Mouse (Mus musculus) embryo, embryonic 9.5 days (tissue): ENCODE results near the gene Col5a1.

ENCODE experiments used
- DNase-seq: peaks from one replicate; pipeline ENCODE4 v3.0.0-alpha.2; 2017; ENCODE audit errors: extremely low spot score

The Col5a1 gene

DNA sequence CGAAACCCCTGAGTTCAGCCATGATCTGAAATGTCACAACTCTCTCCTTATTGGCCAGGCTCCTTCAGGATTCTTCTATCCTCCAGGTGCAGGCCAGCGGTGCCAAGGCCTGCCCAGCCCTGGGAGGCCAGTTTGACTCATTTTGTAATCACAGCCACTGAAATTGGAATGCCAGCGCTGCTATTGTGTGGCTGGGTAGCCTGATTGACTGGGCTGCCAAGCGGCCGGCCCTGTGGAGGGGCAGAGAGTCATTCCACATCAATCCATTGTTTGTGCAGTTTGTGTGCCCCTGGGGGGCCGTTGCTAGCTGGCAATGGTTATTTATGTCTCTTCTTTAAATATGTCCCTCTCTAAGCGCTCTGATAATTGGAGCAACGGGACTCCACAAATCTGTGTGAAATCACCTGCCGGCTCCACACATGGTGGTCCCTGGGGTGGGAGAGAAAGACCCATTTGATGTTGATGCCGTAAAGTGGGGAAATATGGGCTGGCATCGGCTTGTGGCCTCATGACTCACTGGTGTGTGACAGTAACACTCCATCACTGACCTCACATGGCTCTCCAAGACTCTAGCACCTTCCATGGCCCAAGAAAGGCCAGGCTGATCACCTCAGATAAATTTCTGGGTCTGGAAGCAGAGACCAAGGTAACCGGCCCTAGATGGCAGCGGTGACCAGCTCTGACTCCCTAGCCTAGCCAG is 147.9 kb downstream of the Col5a1 start:
- no peak for DNase-seq

GRCm38 (mm10) chr2:28036788-28037187 is 150.6 kb downstream of the Col5a1 start:
- no peak for DNase-seq

DNA sequence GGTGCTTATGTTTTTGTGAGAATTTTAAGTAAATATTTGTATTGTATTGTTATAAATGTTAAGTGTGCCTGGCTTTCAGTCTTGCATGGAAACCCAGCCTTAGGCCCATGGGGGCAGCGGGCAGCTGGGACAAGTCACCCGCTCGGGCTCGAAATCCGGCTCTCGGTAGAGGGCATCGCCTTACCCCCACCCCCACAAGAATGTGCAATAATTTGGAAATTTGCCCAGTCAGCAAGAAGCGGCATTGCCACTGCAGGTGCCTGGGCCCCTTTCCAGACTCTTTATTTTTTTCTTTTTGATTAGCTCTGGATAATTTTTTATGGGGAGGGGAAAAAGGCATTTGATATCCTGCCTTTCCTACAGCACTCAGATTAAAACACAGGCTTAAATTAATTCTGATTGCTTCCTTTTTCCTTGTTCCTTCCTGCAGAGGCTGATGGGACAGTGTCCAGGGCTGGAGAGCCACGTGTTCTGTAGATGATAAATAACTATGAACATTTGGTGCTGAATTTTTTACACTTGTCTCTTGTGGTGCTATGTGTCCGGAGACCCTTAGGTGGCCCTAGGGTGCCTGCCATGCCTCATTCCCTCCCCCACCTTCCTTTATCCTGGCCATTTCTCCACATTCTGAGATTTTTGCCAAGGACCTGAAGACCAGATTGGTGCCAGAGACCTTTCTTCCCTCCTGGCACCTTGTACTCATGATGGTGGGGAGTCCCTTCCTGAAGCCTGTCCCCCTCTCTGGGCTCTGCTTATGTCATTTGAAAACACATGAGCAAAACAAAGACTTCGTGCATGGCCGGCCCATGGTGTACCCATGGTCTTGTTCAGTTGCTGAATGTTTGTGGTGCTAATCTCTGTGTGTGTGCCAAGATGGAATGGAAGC is 151.5 kb downstream of the Col5a1 start:
- DNase-seq = no peak

DNA sequence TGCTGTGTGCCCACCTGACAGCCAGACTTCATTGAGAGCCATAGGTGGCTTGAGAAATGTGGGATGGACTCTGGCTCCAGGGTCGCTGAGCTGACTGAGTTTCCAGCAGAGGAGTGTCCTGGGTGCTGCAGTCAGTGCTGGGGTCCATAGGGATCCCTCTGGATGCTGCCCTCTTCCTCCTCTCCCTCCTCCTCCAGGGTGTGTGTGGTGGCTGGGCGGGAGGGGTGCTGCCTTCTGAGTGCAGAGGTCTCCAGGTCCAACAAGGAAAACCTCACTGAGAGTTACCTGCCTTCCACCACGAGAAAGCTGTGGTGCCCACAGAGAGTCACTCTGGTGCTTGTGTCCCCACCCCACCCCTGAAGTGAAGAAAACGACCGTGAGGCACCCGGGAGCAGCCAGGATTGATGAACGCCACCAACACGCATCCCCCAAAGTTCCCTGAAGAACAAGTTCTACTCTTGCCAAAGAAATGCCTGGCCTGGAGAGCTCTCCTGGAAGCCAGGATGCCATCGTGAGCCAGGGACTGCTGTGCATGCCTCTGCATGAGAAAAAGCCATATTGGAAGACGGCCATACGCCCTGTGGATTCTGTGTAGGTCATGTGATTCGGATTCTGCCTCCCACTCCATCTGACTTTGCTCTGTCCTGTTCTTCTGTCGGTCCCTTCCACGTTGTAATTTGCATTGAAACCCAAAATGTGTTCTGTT is 152.3 kb downstream of the Col5a1 start:
- DNase-seq = no peak

DNA sequence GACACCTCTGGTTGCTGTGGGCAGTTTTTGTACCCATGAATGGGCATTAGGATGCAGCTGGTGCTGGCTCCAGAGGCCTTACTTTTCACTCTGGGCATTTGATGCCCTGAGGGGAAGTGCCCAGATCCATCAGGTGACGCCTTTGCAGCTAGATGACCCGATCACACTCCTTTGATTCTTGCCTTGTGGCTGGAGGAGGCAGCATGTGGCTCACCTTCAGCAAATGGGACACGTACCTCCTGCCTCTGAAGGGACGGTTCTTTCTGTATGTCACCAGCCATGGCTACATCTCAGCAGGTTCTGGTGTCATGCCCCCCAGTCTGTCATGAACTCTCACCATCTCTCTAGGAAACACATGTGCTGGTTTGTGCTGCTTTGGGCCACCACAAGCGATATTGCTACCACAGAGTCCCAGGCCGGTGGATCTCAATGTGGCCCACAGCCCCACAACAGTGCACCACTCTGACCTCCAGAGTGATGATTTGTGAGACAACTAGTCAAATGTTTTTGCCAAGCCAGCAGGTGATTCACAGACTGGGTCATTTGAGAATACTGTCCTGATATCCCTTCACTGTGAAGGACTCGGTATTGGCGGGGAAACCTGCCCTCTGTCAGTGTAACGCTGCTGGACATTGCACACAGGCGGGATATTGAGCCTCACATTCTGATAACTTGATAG is 153.6 kb downstream of the Col5a1 start:
- DNase-seq = no peak

DNA sequence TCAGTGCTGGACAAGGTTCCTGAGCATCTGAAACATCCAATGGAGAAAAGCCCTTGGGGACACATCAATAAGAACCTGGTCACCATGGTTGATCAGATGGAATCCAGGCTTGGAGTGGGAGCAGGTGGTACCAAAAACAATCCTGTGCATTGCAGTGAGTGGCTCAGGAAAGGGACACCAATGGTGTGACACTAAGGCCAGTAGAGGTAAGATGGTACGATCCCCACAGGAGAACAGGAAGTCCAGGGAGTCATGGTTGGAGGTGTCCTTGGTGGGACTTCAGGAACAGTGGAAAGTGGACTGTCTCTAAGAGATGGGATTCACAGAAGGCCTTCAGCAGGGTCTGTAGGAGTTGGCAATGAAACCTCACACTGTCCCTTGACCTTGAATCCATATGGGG is 154.2 kb downstream of the Col5a1 start:
- no peak for DNase-seq

GRCm38 (mm10) chr2:28044920-28045598 is 158.8 kb downstream of the Col5a1 start:
- DNase-seq = no peak

DNA sequence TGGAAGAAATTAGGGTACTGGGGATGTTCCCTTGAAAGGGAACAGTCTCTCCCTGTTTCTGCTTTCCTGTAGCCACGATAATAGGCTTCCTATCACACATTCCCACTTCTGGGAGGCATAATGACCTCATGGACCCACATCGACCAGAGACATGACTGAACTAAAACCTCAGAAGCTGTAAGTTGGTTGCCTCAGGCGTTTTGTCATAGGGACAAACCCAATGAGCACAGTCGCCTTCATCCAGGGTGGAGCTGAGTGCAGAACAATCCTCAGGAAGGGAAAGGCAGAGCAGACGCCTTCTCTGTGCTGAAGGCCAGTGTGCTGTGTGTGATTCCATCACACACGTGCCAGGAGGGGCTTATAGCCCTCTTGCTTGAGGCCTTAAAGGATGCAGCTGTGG is 160.1 kb downstream of the Col5a1 start:
- no peak for DNase-seq

- no peak for DNase-seq
Observed at GRCm38 (mm10) chr2:28047092-28047491, 160.9 kb downstream of the Col5a1 start.

DNA sequence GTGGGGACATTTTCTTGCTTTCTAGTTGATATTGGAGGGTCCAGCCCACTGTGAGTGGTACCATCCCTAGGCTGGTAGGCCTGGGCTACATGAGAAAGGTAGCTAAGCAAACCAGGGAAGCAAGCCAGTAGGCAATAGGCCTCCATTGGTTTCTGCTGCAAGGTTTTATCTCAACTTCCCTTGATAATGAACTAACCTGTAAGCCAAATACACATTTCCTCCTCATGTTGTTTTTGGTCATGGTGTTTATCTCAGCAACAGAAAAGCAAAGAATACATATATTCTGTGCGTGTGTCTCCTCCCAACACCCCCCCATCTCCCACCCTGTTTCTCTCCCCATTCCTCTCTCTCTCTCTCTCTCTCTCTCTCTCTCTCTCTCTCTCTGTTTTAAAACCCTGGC is 173.7 kb downstream of the Col5a1 start:
- no peak for DNase-seq

GRCm38 (mm10) chr2:28063711-28064338 is 177.6 kb downstream of the Col5a1 start:
- DNase-seq = no peak

DNA sequence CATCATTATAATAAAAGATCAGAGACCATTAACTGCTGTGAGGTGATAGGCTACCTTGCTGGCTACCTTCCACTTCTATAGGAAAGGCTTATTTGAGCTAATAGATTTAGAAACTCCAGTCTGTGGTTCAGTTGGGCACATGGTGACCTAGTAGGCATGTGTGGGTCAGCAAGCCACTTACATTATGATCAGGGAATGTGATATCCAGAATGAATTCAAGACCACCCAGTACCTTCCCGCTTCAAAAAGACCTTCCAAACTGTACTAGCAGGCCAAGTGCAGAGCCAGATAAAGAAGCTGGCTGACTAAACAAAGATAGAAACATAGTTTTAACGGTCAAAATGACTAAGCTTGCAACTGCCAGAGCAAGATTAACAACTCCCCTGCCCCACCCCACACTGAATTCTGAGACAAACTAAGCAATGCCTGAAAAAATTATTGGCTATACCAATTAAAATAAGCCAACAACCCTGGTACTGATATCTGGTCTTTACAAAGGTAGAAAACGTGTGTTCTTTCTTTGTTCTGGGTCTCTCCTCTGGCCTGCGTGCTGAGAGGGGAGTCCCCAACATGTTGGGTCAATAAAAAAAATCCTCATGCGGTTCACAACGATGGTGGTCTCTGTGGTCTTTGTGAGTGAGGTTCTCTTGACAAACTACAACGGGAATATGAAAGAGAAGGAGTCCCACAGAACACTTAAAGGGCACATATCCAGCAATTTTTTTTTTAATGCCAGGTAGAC is 178.3 kb downstream of the Col5a1 start:
- no peak for DNase-seq

DNA sequence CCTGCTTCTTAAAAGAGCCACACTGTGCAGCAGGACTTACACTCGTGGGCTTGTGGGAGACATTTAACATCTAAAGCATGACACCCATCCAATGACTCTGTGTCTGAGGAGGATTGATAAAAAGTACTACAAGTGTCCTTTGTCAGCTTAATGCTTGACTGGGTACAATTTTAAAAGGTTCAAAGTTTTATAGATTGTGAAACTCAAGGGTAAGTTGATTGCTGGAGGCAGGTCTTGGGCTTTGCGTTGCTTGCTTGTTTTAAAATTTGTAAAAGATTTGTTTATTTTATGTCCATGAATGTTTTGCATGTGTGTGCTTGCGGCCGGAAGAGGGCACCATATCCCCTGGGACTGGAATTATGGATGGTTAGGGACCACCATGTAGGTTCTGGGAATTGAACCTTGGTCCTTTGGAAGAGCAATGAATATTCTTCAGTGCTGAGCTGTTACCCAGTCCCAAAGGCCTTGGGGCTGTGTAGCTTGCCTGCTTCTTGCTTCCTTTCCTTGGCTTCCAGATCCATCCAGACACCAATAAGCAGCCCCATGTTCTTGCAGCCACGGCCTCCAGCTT is 178.9 kb downstream of the Col5a1 start:
- no peak for DNase-seq

DNA sequence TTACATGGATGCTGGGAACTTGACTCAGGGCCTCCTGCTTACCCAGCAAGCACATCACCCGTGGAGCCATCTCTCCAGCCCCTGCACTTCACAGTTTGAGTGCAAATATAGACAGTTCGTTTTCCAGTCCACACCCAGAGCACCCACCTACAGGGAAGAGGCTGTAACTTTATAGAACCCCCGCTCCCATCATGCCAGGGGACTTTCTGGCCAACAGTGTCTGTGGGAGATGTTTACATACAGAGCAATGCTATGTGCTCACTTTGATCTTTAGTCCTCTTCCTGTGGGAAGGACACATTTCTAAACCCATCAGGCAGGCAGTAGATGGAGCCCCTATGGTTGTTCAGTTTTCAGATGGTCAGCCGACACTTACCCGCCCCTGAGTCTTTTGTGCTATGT is 180.5 kb downstream of the Col5a1 start:
- DNase-seq = no peak

DNA sequence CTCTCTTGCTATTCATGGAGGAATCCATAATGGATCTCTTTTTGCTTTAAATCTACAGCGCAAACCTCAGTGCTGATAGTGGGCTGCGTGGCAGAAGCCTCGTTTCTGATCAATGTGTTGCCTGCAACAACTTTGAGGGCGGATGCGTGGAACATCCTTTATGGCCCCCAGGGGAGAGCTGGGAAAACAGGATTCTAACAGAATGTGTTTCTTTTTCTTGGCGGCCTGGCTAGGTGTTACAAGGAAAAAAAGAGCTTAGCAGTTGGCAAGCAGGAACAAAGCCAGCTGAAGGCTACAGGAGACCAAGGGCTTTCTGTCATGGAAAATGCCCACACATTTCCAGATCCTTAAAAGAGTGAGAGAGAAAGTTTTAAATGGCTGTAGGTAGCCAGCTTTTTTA is 180.9 kb downstream of the Col5a1 start:
- DNase-seq = no peak

GRCm38 (mm10) chr2:28067821-28068536 is 181.8 kb downstream of the Col5a1 start:
- DNase-seq = no peak

DNA sequence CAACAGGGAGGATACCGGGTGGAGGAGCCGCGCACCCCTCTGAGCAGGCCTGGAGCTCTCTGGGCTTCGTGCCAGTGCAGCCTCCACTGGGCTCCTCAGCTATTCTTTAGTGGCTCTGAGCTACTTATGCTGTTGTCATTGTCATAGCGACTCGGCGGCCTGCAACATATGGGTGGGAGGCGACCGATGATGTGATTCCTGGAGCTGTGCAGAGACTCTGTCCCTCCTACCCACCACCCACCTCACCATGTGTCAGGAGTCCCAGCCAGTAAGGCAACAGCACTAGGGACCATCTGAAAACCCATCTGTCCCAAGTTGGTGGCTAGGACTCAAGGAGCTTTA is 182.3 kb downstream of the Col5a1 start:
- no peak for DNase-seq

DNA sequence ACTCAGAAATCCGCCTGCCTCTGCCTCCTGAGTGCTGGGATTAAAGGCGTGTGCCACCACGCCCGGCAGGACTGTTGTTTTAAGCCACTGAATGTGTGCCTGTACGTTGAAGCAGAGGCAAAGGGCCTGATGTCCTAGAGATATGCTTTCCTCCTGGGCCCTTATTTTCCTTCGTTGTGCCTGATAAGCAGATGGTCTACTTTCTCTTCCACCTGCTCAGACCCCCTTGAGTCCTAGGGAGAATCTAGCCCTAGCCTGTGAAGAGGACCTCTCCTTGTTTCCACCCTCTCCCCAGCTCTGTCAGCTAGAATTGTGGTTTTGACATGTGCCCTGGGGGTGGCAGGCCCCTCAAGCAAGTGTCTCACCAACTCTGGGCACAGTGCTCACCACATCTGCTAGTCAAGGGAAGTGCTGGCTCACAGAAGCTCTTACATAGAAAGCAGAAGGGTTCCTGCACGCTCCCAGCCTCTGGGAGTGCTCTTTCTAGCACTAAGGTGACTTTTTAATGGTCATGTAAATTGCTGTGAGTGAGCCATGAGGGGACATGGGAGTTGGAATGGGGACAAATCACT is 189.5 kb downstream of the Col5a1 start:
- no peak for DNase-seq

- DNase-seq = no peak
Observed at GRCm38 (mm10) chr2:28084768-28085167, 198.5 kb downstream of the Col5a1 start, which contains the start of gene Fcnb. TSS of gene Fcnb (minus strand) at chr2:28084885.
